Mouse (Mus musculus) MEL (cell line): Measurements from ENCODE around the gene Nup62. TPM values are rescaled to one million over a fixed set of nuclear protein-coding genes. Genes with fewer than 3 reads are reported as not detected.

ENCODE experiments used
- DNase-seq: peaks from one replicate; pipeline ENCODE4 v3.0.0; 2011; ENCODE audit warnings: low read depth, low spot score
- H3K27ac ChIP-seq: 2 replicates; pipeline ENCODE4 v1.5.1; 2012; ENCODE audit warnings: low read depth, mild to moderate bottlenecking, control low read depth, low read length, moderate library complexity; ENCODE audit not compliant: control insufficient read depth
- H3K27me3 ChIP-seq, 2 experiments: fragments of 150-350 bp in 1 of 2; sonication (generic) in 1 of 2; 2 replicates each; pipeline ENCODE4 v1.6.1; 2012; ENCODE audit warnings: low read length in 2 of 2, mild to moderate bottlenecking in 2 of 2, improper control_type of control experiment in 1 of 2, moderate library complexity in 1 of 2; ENCODE audit not compliant: insufficient read depth in 2 of 2, control insufficient read depth in 1 of 2
- H3K36me3 ChIP-seq, 2 experiments: 2 replicates each; pipeline ENCODE4 v1.6.1; 2012 to 2014; ENCODE audit warnings: low read length in 2 of 2, improper control_type of control experiment in 1 of 2, inconsistent platforms in 1 of 2, mild to moderate bottlenecking in 1 of 2; ENCODE audit not compliant: insufficient read depth in 2 of 2, control insufficient read depth in 1 of 2
- H3K4me1 ChIP-seq, 2 experiments: fragments of 150-350 bp in 1 of 2; sonication (generic) in 1 of 2; 2 replicates each; pipeline ENCODE4 v1.6.1; 2012; ENCODE audit warnings: low read length in 2 of 2, improper control_type of control experiment in 1 of 2, mild to moderate bottlenecking in 1 of 2; ENCODE audit not compliant: insufficient read depth in 2 of 2, control insufficient read depth in 1 of 2
- H3K4me3 ChIP-seq, 2 experiments: fragments of 150-350 bp in 1 of 2; sonication (generic) in 1 of 2; 2 replicates each; pipeline ENCODE4 v1.5.1; 2012; ENCODE audit warnings: low read depth in 2 of 2, low read length in 2 of 2, mild to moderate bottlenecking in 2 of 2, moderate library complexity in 2 of 2, control low read depth in 1 of 2, improper control_type of control experiment in 1 of 2; ENCODE audit not compliant: control insufficient read depth in 1 of 2, insufficient read depth in 1 of 2
- H3K79me2 ChIP-seq: 2 replicates; pipeline ENCODE4 v1.6.1; 2012; ENCODE audit warnings: mild to moderate bottlenecking, low read length, moderate library complexity; ENCODE audit not compliant: control insufficient read depth, poor library complexity, insufficient read depth
- H3K9ac ChIP-seq: 2 replicates; pipeline ENCODE4 v1.6.1; 2012; ENCODE audit warnings: low read depth, mild to moderate bottlenecking, control low read depth, low read length, moderate library complexity; ENCODE audit not compliant: control insufficient read depth, poor library complexity, severe bottlenecking
- H3K9me3 ChIP-seq: fragments of 150-350 bp; sonication (generic); replicated peaks from 2 replicates; pipeline ENCODE4 v1.6.1; 2012; ENCODE audit warnings: mild to moderate bottlenecking, low read length, improper control_type of control experiment, moderate library complexity; ENCODE audit not compliant: insufficient read depth
- BHLHE40 ChIP-seq: IDR thresholded peaks from 2 replicates; pipeline ENCODE4 v1.6.1; 2012; ENCODE audit warnings: low read depth, mild to moderate bottlenecking, inconsistent platforms, low read length, improper control_type of control experiment, borderline replicate concordance
- CHD1 ChIP-seq: IDR thresholded peaks from 2 replicates; pipeline ENCODE4 v1.6.1; 2012; ENCODE audit warnings: low read depth, mild to moderate bottlenecking, inconsistent platforms, low read length, improper control_type of control experiment
- CHD2 ChIP-seq: IDR thresholded peaks from 2 replicates; pipeline ENCODE4 v1.6.1; 2011; ENCODE audit warnings: low read length, improper control_type of control experiment
- E2F4 ChIP-seq: IDR thresholded peaks from 2 replicates; pipeline ENCODE4 v1.6.1; 2011; ENCODE audit warnings: low read depth, low read length, improper control_type of control experiment, borderline replicate concordance
- EP300 ChIP-seq, 2 experiments: IDR thresholded peaks; 2 replicates each; pipeline ENCODE4 v1.6.1; 2011; ENCODE audit warnings: improper control_type of control experiment in 2 of 2, low read length in 2 of 2, low read depth in 1 of 2, mild to moderate bottlenecking in 1 of 2
- ETS1 ChIP-seq: IDR thresholded peaks from 2 replicates; pipeline ENCODE4 v1.6.1; 2012; ENCODE audit warnings: low read depth, mild to moderate bottlenecking, inconsistent platforms, low read length, improper control_type of control experiment, moderate library complexity
- GATA1 ChIP-seq: IDR thresholded peaks from 2 replicates; pipeline ENCODE4 v1.6.1; 2011; ENCODE audit warnings: low read depth, low read length, improper control_type of control experiment
- HCFC1 ChIP-seq: IDR thresholded peaks from 2 replicates; pipeline ENCODE4 v1.6.1; 2012; ENCODE audit warnings: low read depth, mild to moderate bottlenecking, inconsistent platforms, low read length, improper control_type of control experiment, moderate library complexity
- KAT2A ChIP-seq: conservative IDR thresholded peaks from 2 replicates; pipeline ENCODE4 v1.6.1; 2012; ENCODE audit warnings: low read depth, low read length, improper control_type of control experiment, inconsistent platforms
- MAX ChIP-seq: IDR thresholded peaks from 2 replicates; pipeline ENCODE4 v1.6.1; 2011; ENCODE audit warnings: low read length, improper control_type of control experiment
- MEF2A ChIP-seq: IDR thresholded peaks from 2 replicates; pipeline ENCODE4 v1.6.1; 2014; ENCODE audit warnings: low read depth, mild to moderate bottlenecking, inconsistent platforms, low read length, improper control_type of control experiment; ENCODE audit not compliant: poor library complexity, insufficient replicate concordance, severe bottlenecking; ENCODE audit errors: extremely low read depth
- MXI1 ChIP-seq: IDR thresholded peaks from 2 replicates; pipeline ENCODE4 v1.6.1; 2011; ENCODE audit warnings: mild to moderate bottlenecking, low read depth, low read length, improper control_type of control experiment
- NRF1 ChIP-seq: IDR thresholded peaks from 2 replicates; pipeline ENCODE4 v1.6.1; 2014; ENCODE audit warnings: low read depth, mild to moderate bottlenecking, inconsistent platforms, low read length, improper control_type of control experiment, moderate library complexity; ENCODE audit not compliant: poor library complexity, insufficient read depth, severe bottlenecking
- POLR2A ChIP-seq, 2 experiments: IDR thresholded peaks; 2 replicates each; pipeline ENCODE4 v1.6.1; 2011 to 2012; ENCODE audit warnings: low read length in 2 of 2, mild to moderate bottlenecking in 2 of 2, control low read depth in 1 of 2, improper control_type of control experiment in 1 of 2, low read depth in 1 of 2, moderate library complexity in 1 of 2; ENCODE audit not compliant: control insufficient read depth in 1 of 2, insufficient read depth in 1 of 2, poor library complexity in 1 of 2
- POLR2AphosphoS2 ChIP-seq: IDR thresholded peaks from 2 replicates; pipeline ENCODE4 v1.6.1; 2011; ENCODE audit warnings: low read length, improper control_type of control experiment
- POLR2AphosphoS5 ChIP-seq: IDR thresholded peaks from 2 replicates; pipeline ENCODE4 v1.6.1; 2012; ENCODE audit warnings: low read depth, borderline replicate concordance, mild to moderate bottlenecking, inconsistent platforms, low read length, moderate library complexity, mixed read lengths
- SMC3 ChIP-seq: IDR thresholded peaks from 2 replicates; pipeline ENCODE4 v1.6.1; 2011; ENCODE audit warnings: low read depth, low read length, improper control_type of control experiment
- TAL1 ChIP-seq: IDR thresholded peaks from 2 replicates; pipeline ENCODE4 v1.6.1; 2012; ENCODE audit warnings: mild to moderate bottlenecking, inconsistent platforms, low read length, moderate library complexity, mixed read lengths
- TBP ChIP-seq: IDR thresholded peaks from 2 replicates; pipeline ENCODE4 v1.8.0; 2011; ENCODE audit warnings: low read depth, low read length, improper control_type of control experiment
- TCF12 ChIP-seq: IDR thresholded peaks from 2 replicates; pipeline ENCODE4 v1.6.1; 2014; ENCODE audit warnings: low read depth, mild to moderate bottlenecking, inconsistent platforms, low read length, improper control_type of control experiment, moderate library complexity
- UBTF ChIP-seq: IDR thresholded peaks from 2 replicates; pipeline ENCODE4 v1.6.1; 2012; ENCODE audit warnings: low read depth, mild to moderate bottlenecking, inconsistent platforms, low read length, improper control_type of control experiment, moderate library complexity, borderline replicate concordance; ENCODE audit not compliant: insufficient read depth
- USF1 ChIP-seq: IDR thresholded peaks from 2 replicates; pipeline ENCODE4 v1.6.1; 2014; ENCODE audit warnings: low read depth, mild to moderate bottlenecking, inconsistent platforms, low read length, improper control_type of control experiment, moderate library complexity
- ZC3H11A ChIP-seq: IDR thresholded peaks from 2 replicates; pipeline ENCODE4 v1.6.1; 2012; ENCODE audit warnings: low read depth, mild to moderate bottlenecking, inconsistent platforms, low read length, improper control_type of control experiment
- ZKSCAN1 ChIP-seq: IDR thresholded peaks from 2 replicates; pipeline ENCODE4 v1.6.1; 2012; ENCODE audit warnings: low read depth, mild to moderate bottlenecking, inconsistent platforms, low read length, improper control_type of control experiment, moderate library complexity
- ZMIZ1 ChIP-seq: IDR thresholded peaks from 2 replicates; pipeline ENCODE4 v1.6.1; 2012; ENCODE audit warnings: low read depth, mild to moderate bottlenecking, inconsistent platforms, low read length, improper control_type of control experiment, moderate library complexity
- ZNF384 ChIP-seq: IDR thresholded peaks from 2 replicates; pipeline ENCODE4 v1.6.1; 2012; ENCODE audit warnings: low read depth, mild to moderate bottlenecking, inconsistent platforms, low read length, improper control_type of control experiment
- polyA plus RNA-seq, 2 experiments: library from polyadenylated mRNA; stranded (reverse) in 1 of 2; unstranded in 1 of 2; fragments of >175 nt in 1 of 2; fragments of >200 nt in 1 of 2; gene quantifications; 2 replicates each; pipeline versions ENCODE4 v1.2.1 to v1.2.4; 2012; ENCODE audit warnings: low replicate concordance in 2 of 2, low read depth in 1 of 2; ENCODE audit not compliant: insufficient read length in 2 of 2, insufficient read depth in 1 of 2, missing spikeins in 1 of 2
- total RNA-seq: library from RNA; depleted of rRNA; stranded (reverse); fragments of 300-350 nt; gene quantifications from 2 replicates; pipeline ENCODE4 v1.2.3, GENCODE M21; 2012

Nup62 gene
- total and polyA plus RNA-seq, 3 experiments: 136 to 235 TPM; not detected in 1

DNA sequence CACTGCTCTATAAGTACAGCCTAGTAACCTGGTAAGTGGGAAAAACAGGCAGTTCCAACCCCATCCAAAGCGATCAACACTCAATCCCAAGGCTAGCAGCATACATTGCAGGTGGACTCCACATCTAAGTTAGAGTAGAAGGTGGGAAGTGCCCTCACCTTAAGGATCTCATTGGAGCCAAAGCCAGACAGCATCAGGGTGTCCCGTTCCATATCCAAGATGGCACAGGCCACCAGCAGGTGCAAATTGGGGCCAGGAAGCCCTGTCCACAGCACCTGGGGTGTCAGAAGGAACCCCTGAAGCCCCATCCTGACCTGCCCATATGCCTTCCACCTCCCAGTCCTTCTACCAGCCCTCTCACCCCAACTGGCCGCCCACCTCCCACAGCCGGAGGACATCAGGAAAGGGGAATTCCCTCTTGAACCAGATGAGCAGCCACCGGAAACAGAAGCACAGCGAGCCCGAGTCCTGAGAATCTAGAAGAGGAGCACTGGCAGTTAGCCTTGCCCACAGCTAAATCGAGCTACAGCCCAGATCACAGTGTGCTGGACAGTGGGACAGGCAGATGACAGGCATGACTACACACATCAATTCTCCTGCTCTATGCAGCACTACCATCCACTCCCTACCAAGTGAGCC is 26.1 kb downstream of the Nup62 start:
- no peaks in the 10 kb centered on the region for H3K27me3 ChIP-seq
- no peaks in the 10 kb centered on the region for H3K4me1 ChIP-seq
- H3K79me2 ChIP-seq: no peaks in the 10 kb centered on the region
- no peak for DNase-seq
- no peaks in the 10 kb centered on the region; a peak in 1 of 4 replicates for H3K36me3 ChIP-seq
- H3K9me3 ChIP-seq: no peaks in the 10 kb centered on the region
- H3K4me3 ChIP-seq: no peak overlapping the region
- H3K9ac ChIP-seq: no peak overlapping the region
- no peak overlapping the region for H3K27ac ChIP-seq
- TF ChIP-seq POLR2AphosphoS2 (no peak), HCFC1 (no peak), NRF1 (no peak), ZNF384 (no peak), MAX (no peak), TBP (no peak), E2F4 (no peak), ETS1 (no peak), MEF2A (no peak), GATA1 (no peak), BHLHE40 (no peak), POLR2AphosphoS5 (no peak), TCF12 (no peak)

DNA sequence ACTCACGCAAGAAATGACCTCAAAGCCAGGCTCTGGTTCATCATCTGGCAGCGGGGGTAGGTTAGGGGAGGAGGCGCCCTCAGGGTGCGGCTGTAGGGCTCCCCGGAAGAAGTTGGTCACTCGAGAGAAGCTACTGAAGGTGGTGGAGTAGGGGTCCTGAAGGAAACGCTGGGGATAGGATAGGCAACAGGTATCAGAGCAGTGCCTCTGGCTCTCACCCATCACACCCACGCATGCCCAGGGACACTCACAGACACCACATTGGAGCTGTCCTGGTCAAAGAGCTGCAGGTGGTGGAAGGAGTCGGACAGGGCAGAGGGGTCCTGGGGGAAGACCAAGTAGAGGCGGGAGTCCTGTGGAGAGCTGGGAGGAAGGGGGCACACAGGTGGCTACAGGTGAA is 29.1 kb downstream of the Nup62 start:
- 0 out of 4 replicates have a peak, but pooled peaks cover 0 to 3% of the 10 kb centered on the region in 2 experiments for H3K4me1 ChIP-seq

More for the DNA sequence above, 29.1 kb downstream of the Nup62 start:
- H3K79me2 ChIP-seq: peaks cover 7% of the 10 kb centered on the region
- no peak overlapping the region for H3K9ac ChIP-seq
- H3K9me3 ChIP-seq: no peaks in the 10 kb centered on the region
- no peak for DNase-seq
- H3K36me3 ChIP-seq: no peaks in the 10 kb centered on the region; a peak in 1 of 4 replicates
- no peaks in the 10 kb centered on the region for H3K27me3 ChIP-seq
- TF ChIP-seq UBTF (no peak), CHD2 (no peak), KAT2A (no peak), MXI1 (no peak), POLR2A (IDR thresholded peaks at IDR 0.05; ENCODE audit: control insufficient read depth in 1 of 2, insufficient read depth in 1 of 2, low read depth in 1 of 2, low read length in 2 of 2, poor library complexity in 1 of 2) (no peak), USF1 (no peak), MAX (no peak), ZC3H11A (no peak), MEF2A (no peak), EP300 (IDR thresholded peaks at IDR 0.05; ENCODE audit: low read depth in 1 of 2, low read length in 2 of 2) (no peak), CHD1 (no peak), ZMIZ1 (no peak), HCFC1 (no peak), GATA1 (no peak), NRF1 (no peak), SMC3 (no peak), ZKSCAN1 (no peak), TAL1 (no peak)
- no peak overlapping the region for H3K4me3 ChIP-seq
- no peak overlapping the region for H3K27ac ChIP-seq
